Comparison of ENCODE assay signal across 32 mouse cellular contexts in genomic region chr16:43330206-43330605, GRCm38 (mm10).
"Had no signal": no experiment of that assay in that cellular context is flagged by ENCODE, and none has a peak within 500 bp of the region (broad histone marks: within the 10 kb centered on the region; RNA-seq: fewer than 3 reads in every experiment).

No protein-coding gene starts in this region.

- ATAC-seq: liver, embryonic 12.5 days; liver, postnatal 0 days; lung, postnatal 0 days; midbrain, embryonic 13.5 days; midbrain, embryonic 15.5 days; midbrain, embryonic 16.5 days had no signal

- H3K27ac ChIP-seq: limb, embryonic 10.5 days; limb, embryonic 12.5 days; limb, embryonic 13.5 days; limb, embryonic 15.5 days; liver, embryonic 12.5 days; liver, embryonic 13.5 days; liver, embryonic 14.5 days; liver, embryonic 15.5 days; lung, embryonic 15.5 days; macrophage; midbrain, embryonic 10.5 days; midbrain, embryonic 12.5 days; midbrain, embryonic 13.5 days; midbrain, embryonic 15.5 days; neural tube, embryonic 12.5 days; neural tube, embryonic 13.5 days had no signal

- H3K4me1 ChIP-seq: limb, embryonic 15.5 days; liver, embryonic 13.5 days; liver, embryonic 15.5 days; megakaryocyte, embryonic 14.5 days; neural tube, embryonic 12.5 days had no signal

- H3K36me3 ChIP-seq: limb, embryonic 10.5 days; limb, embryonic 12.5 days; limb, embryonic 13.5 days; limb, embryonic 15.5 days; liver, embryonic 12.5 days; liver, embryonic 13.5 days; liver, embryonic 15.5 days; lung, embryonic 15.5 days; midbrain, embryonic 10.5 days; midbrain, embryonic 12.5 days; midbrain, embryonic 13.5 days; midbrain, embryonic 15.5 days; neural tube, embryonic 12.5 days; neural tube, embryonic 13.5 days had no signal

- DNase-seq: left cerebral cortex, postnatal 4 days; liver, embryonic 13.5 days; liver, postnatal 0 days; lung, adult 18-20 months; lung, adult 2 months; lung, embryonic 14.5 days; lung, postnatal 10 days; lung, postnatal 14 days; lung, postnatal 36 days; lung, postnatal 4 days; midbrain, embryonic 14.5 days had no signal

- H3K9ac ChIP-seq: limb, embryonic 12.5 days; limb, embryonic 13.5 days; limb, embryonic 15.5 days; liver, embryonic 12.5 days; liver, embryonic 13.5 days; liver, embryonic 14.5 days; liver, embryonic 15.5 days; liver, postnatal 0 days; lung, embryonic 14.5 days; lung, embryonic 15.5 days; midbrain, embryonic 12.5 days; midbrain, embryonic 13.5 days; midbrain, embryonic 15.5 days; neural tube, embryonic 12.5 days; neural tube, embryonic 13.5 days had no signal

- H3K9me3 ChIP-seq: limb, embryonic 10.5 days; limb, embryonic 12.5 days; limb, embryonic 13.5 days; limb, embryonic 15.5 days; liver, embryonic 12.5 days; liver, embryonic 13.5 days; liver, embryonic 15.5 days; lung, embryonic 15.5 days; megakaryocyte, embryonic 14.5 days; midbrain, embryonic 10.5 days; midbrain, embryonic 12.5 days; midbrain, embryonic 13.5 days; midbrain, embryonic 15.5 days; neural tube, embryonic 12.5 days; neural tube, embryonic 13.5 days had no signal

- H3K27me3 ChIP-seq: limb, embryonic 12.5 days; limb, embryonic 13.5 days; limb, embryonic 15.5 days; liver, embryonic 12.5 days; liver, embryonic 13.5 days; liver, embryonic 15.5 days; lung, embryonic 15.5 days; megakaryocyte, embryonic 14.5 days; midbrain, embryonic 12.5 days; midbrain, embryonic 13.5 days; midbrain, embryonic 15.5 days; neural tube, embryonic 12.5 days; neural tube, embryonic 13.5 days had no signal

- H3K4me2 ChIP-seq: limb, embryonic 12.5 days; limb, embryonic 13.5 days; limb, embryonic 15.5 days; liver, embryonic 11.5 days; liver, embryonic 12.5 days; liver, embryonic 13.5 days; liver, embryonic 15.5 days; lung, embryonic 14.5 days; lung, embryonic 15.5 days; midbrain, embryonic 11.5 days; midbrain, embryonic 12.5 days; midbrain, embryonic 13.5 days; midbrain, embryonic 15.5 days; neural tube, embryonic 12.5 days; neural tube, embryonic 13.5 days had no signal

- H3K4me3 ChIP-seq: limb, embryonic 10.5 days; limb, embryonic 12.5 days; limb, embryonic 13.5 days; limb, embryonic 15.5 days; liver, embryonic 12.5 days; liver, embryonic 13.5 days; liver, embryonic 15.5 days; lung, embryonic 15.5 days; megakaryocyte, embryonic 14.5 days; midbrain, embryonic 10.5 days; midbrain, embryonic 12.5 days; midbrain, embryonic 13.5 days; midbrain, embryonic 15.5 days; myocyte; neural tube, embryonic 12.5 days; neural tube, embryonic 13.5 days had no signal
